38 mouse cellular contexts compared by ENCODE assay signal in the genomic region with DNA sequence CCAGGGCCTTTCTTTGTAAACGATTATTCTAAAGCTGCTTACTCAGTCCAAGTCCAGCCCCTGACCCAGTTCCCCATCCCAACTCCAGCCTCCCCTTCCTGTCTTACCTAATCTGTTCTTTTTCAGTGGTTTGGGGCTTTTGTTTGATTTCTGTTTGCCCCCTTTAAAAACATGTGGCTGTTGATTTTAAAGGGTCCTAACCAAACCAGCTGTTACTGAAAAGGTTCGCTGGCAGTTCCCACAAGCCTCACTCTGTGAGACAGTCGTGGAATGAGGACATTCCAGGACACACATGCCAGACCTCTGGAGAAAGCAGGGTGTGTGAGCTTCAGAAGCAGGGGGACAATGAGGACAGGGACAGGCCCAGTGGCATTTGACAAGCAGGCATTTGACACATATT. TPM values are rescaled to one million over a fixed set of nuclear protein-coding genes. Genes with fewer than 3 reads are reported as not detected.
"Had no signal": no experiment of that assay in that cellular context is flagged by ENCODE, and none has a peak within 500 bp of the region (broad histone marks: within the 10 kb centered on the region; RNA-seq: fewer than 3 reads in every experiment).

No protein-coding gene starts in this region.

- DNase-seq: gastrocnemius, postnatal 14 days; gastrocnemius, postnatal 36 days; heart, adult 11 months; heart, adult 2 months; heart, postnatal 14 days; heart, postnatal 36 days; kidney, adult 11 months; kidney, adult 2 months; kidney, adult 9 months; kidney, postnatal 14 days; kidney, postnatal 4 days; layer of hippocampus, adult 9-11 months; liver; liver, embryonic 13.5 days had no signal

RNA-seq across cellular contexts. Expression of a gene that starts 3.8 kb away (rescaled TPM):
- total RNA-seq: gastrocnemius, adult 18-20 months; gastrocnemius, adult 8-10 months; gastrocnemius, postnatal 14 days; gastrocnemius, postnatal 36 days; heart, adult 2 months; heart, postnatal 14 days; heart, postnatal 36 days; hematopoietic stem cell, adult 5-6 weeks had no signal
- polyA plus RNA-seq: gonadal fat pad, adult 2 months; heart, adult 2 months; heart, embryonic 11.5 days; heart, embryonic 13.5 days; heart, embryonic 15.5 days; heart, postnatal 0 days; hindbrain, embryonic 11.5 days; hindbrain, embryonic 13.5 days; intestine, embryonic 14.5 days; intestine, embryonic 16.5 days; kidney, adult 2 months; kidney, embryonic 15.5 days; kidney, postnatal 0 days; limb, embryonic 10.5 days; liver, embryonic 11.5 days; liver, embryonic 13.5 days; liver, embryonic 15.5 days had no signal

RNA-seq across cellular contexts. Expression of a gene that starts 19.6 kb away (rescaled TPM):
- total RNA-seq: gastrocnemius, adult 18-20 months; gastrocnemius, adult 8-10 months; gastrocnemius, postnatal 14 days; gastrocnemius, postnatal 36 days; heart, adult 2 months; heart, postnatal 14 days; heart, postnatal 36 days; hematopoietic stem cell, adult 5-6 weeks had no signal
- polyA plus RNA-seq: gonadal fat pad, adult 2 months; heart, adult 2 months; heart, embryonic 11.5 days; heart, embryonic 13.5 days; heart, embryonic 15.5 days; heart, postnatal 0 days; intestine, embryonic 14.5 days; intestine, embryonic 16.5 days; kidney, adult 2 months; kidney, embryonic 15.5 days; kidney, postnatal 0 days; limb, embryonic 10.5 days; limb, embryonic 12.5 days; liver, embryonic 11.5 days; liver, embryonic 13.5 days; liver, embryonic 15.5 days had no signal

RNA-seq across cellular contexts. Expression of a gene that starts 28.8 kb away (rescaled TPM):
- total RNA-seq: gastrocnemius, adult 18-20 months; gastrocnemius, adult 8-10 months; gastrocnemius, postnatal 14 days; gastrocnemius, postnatal 36 days; heart, adult 2 months; heart, postnatal 36 days; hematopoietic stem cell, adult 5-6 weeks had no signal
- polyA plus RNA-seq: liver, embryonic 13.5 days had no signal

RNA-seq across cellular contexts. Expression of a gene that starts 35.5 kb away (rescaled TPM):
- total RNA-seq: gastrocnemius, adult 18-20 months; gastrocnemius, adult 8-10 months; gastrocnemius, postnatal 14 days; gastrocnemius, postnatal 36 days; heart, adult 2 months; heart, postnatal 14 days; heart, postnatal 36 days; hematopoietic stem cell, adult 5-6 weeks; hindbrain, postnatal 0 days; layer of hippocampus, adult 8-10 months; layer of hippocampus, postnatal 25 days; left cerebral cortex, adult 2 months; left cerebral cortex, postnatal 14 days; left cerebral cortex, postnatal 36 days had no signal
- polyA plus RNA-seq: gonadal fat pad, adult 2 months; heart, adult 2 months; heart, embryonic 11.5 days; heart, embryonic 13.5 days; heart, embryonic 15.5 days; heart, postnatal 0 days; hindbrain, embryonic 11.5 days; hindbrain, embryonic 13.5 days; hindbrain, postnatal 0 days; intestine, embryonic 14.5 days; intestine, embryonic 16.5 days; kidney, adult 2 months; kidney, embryonic 15.5 days; kidney, postnatal 0 days; limb, embryonic 10.5 days; limb, embryonic 12.5 days; liver, embryonic 11.5 days; liver, embryonic 13.5 days; liver, embryonic 15.5 days had no signal

RNA-seq across cellular contexts. Expression of a gene that starts 47.7 kb away (rescaled TPM):
- total RNA-seq: gastrocnemius, adult 18-20 months; gastrocnemius, adult 8-10 months; gastrocnemius, postnatal 14 days; gastrocnemius, postnatal 36 days; heart, postnatal 14 days; heart, postnatal 36 days; hematopoietic stem cell, adult 5-6 weeks had no signal
- polyA plus RNA-seq: gonadal fat pad, adult 2 months; heart, adult 2 months; heart, embryonic 11.5 days; heart, embryonic 13.5 days; heart, postnatal 0 days; hindbrain, embryonic 11.5 days; intestine, embryonic 14.5 days; kidney, adult 2 months; kidney, postnatal 0 days; limb, embryonic 10.5 days; limb, embryonic 12.5 days; liver, embryonic 11.5 days; liver, embryonic 13.5 days; liver, embryonic 15.5 days had no signal
